Mouse (Mus musculus) lung, postnatal 10 days (tissue): ENCODE data around the gene Inpp5e.

Experiments used
- DNase-seq: peaks from one replicate; pipeline ENCODE4 v3.0.0; 2021

Inpp5e gene

GRCm38 (mm10) chr2:26408515-26409356, at the start of gene Inpp5e:
Inpp5e (minus strand) TSS chr2:26409203.
- DNase-seq = peak; percentile 98

GRCm38 (mm10) chr2:26458402-26459124, 49.6 kb upstream of the Inpp5e start:
- DNase-seq = peak; percentile 89

- DNase-seq = peak; percentile 78
Observed at GRCm38 (mm10) chr2:26449121-26450060, 40.4 kb upstream of the Inpp5e start.

- no peak for DNase-seq
Observed at GRCm38 (mm10) chr2:26447451-26447850, 38.4 kb upstream of the Inpp5e start.

GRCm38 (mm10) chr2:26446671-26447070, 37.7 kb upstream of the Inpp5e start:
- DNase-seq = no peak

- peak; percentile 95 for DNase-seq
Observed at GRCm38 (mm10) chr2:26445666-26446445, 36.9 kb upstream of the Inpp5e start.

- DNase-seq = peak; percentile 100
Observed at GRCm38 (mm10) chr2:26444946-26445665, 36.1 kb upstream of the Inpp5e start, which contains the start of gene Sec16a. Sec16a (minus strand) TSS chr2:26445216.

GRCm38 (mm10) chr2:26444368-26444767, 35.4 kb upstream of the Inpp5e start:
- DNase-seq = peak; percentile 34

- DNase-seq = no peak
Observed at GRCm38 (mm10) chr2:26443876-26444275, 34.9 kb upstream of the Inpp5e start.

GRCm38 (mm10) chr2:26442843-26443242, 33.8 kb upstream of the Inpp5e start:
- DNase-seq = no peak

- DNase-seq = no peak
Observed at GRCm38 (mm10) chr2:26441688-26442087, 32.7 kb upstream of the Inpp5e start.

GRCm38 (mm10) chr2:26441261-26441660, 32.3 kb upstream of the Inpp5e start:
- no peak for DNase-seq

- no peak for DNase-seq
Observed at GRCm38 (mm10) chr2:26439671-26440070, 30.7 kb upstream of the Inpp5e start.

- no peak for DNase-seq
Observed at GRCm38 (mm10) chr2:26438373-26438772, 29.4 kb upstream of the Inpp5e start.

GRCm38 (mm10) chr2:26437221-26437620, 28.2 kb upstream of the Inpp5e start:
- no peak for DNase-seq

- DNase-seq = no peak
Observed at GRCm38 (mm10) chr2:26434791-26435572, 26.0 kb upstream of the Inpp5e start.

GRCm38 (mm10) chr2:26429851-26430250, 20.8 kb upstream of the Inpp5e start:
- no peak for DNase-seq

GRCm38 (mm10) chr2:26424541-26424940, 15.5 kb upstream of the Inpp5e start:
- DNase-seq = no peak

- DNase-seq = peak; percentile 33
Observed at GRCm38 (mm10) chr2:26423086-26423485, 14.1 kb upstream of the Inpp5e start.

- DNase-seq = no peak
Observed at GRCm38 (mm10) chr2:26421969-26422368, 13.0 kb upstream of the Inpp5e start.
